Mouse (Mus musculus): Measurements from ENCODE around the gene Agtrap.

Agtrap gene

GRCm38 (mm10) chr4:148030506-148030905, 57.3 kb downstream of the Agtrap start:
- in situ Hi-C loops (cut with MboI; ENCODE audit: unreplicated experiment in 2 of 2) = no loop called here

- in situ Hi-C loops (cut with MboI; ENCODE audit: unreplicated experiment in 2 of 2) = no loop called here
These were observed 58.5 kb downstream of the Agtrap start for GRCm38 (mm10) chr4:148029297-148029696.

All from v-Abl transformed pro-B cells (cell line).